ENCODE assay signal across 29 mouse cellular contexts in genomic region chr2:156464416-156464815, GRCm38 (mm10). TPM values are rescaled to one million over a fixed set of nuclear protein-coding genes. Genes with fewer than 3 reads are reported as not detected.
DNase-seq lines count a peak whose midpoint lies in the region; ATAC-seq lines count a peak whose summit lies in the region.
"Had no signal": no experiment of that assay in that cellular context is flagged by ENCODE, and none has a peak within 500 bp of the region (broad histone marks: within the 10 kb centered on the region; RNA-seq: fewer than 3 reads in every experiment).

No protein-coding gene starts in this region.

- no peaks in the 10 kb centered on the region for H3K36me3 ChIP-seq in embryonic facial prominence, embryonic 12.5 days
- H3K36me3 ChIP-seq in embryonic facial prominence, embryonic 10.5 days (replicated peaks): no peaks in the 10 kb centered on the region
- no peaks in the 10 kb centered on the region for H3K36me3 ChIP-seq in intestine, embryonic 15.5 days
- H3K36me3 ChIP-seq: embryonic facial prominence, embryonic 13.5 days; forebrain, embryonic 10.5 days; forebrain, embryonic 15.5 days; G1E; hindbrain, embryonic 13.5 days; limb, embryonic 12.5 days; liver, embryonic 15.5 days; midbrain, embryonic 15.5 days; neural tube, embryonic 13.5 days had no signal

- no peaks in the 10 kb centered on the region for H3K9me3 ChIP-seq in embryonic facial prominence, embryonic 12.5 days
- H3K9me3 ChIP-seq in embryonic facial prominence, embryonic 10.5 days: no peaks in the 10 kb centered on the region
- no peaks in the 10 kb centered on the region for H3K9me3 ChIP-seq in intestine, embryonic 15.5 days
- H3K9me3 ChIP-seq: embryonic facial prominence, embryonic 13.5 days; forebrain, embryonic 10.5 days; forebrain, embryonic 15.5 days; G1E; hindbrain, embryonic 13.5 days; limb, embryonic 12.5 days; liver, embryonic 15.5 days; midbrain, embryonic 15.5 days; neural tube, embryonic 13.5 days had no signal

- 83% methylated on average over 4 of the region's 4 CpGs for WGBS in embryonic facial prominence, embryonic 12.5 days
- WGBS in embryonic facial prominence, embryonic 10.5 days: 89% methylated on average over 4 of the region's 4 CpGs
- 85% methylated on average over 4 of the region's 4 CpGs for WGBS in intestine, embryonic 15.5 days

- H3K4me1 ChIP-seq in embryonic facial prominence, embryonic 12.5 days: peaks cover 13% of the 10 kb centered on the region
- H3K4me1 ChIP-seq in embryonic facial prominence, embryonic 10.5 days: peaks cover 26% of the 10 kb centered on the region
- peaks cover 12% of the 10 kb centered on the region for H3K4me1 ChIP-seq in intestine, embryonic 15.5 days (replicated peaks)

- no peak for ATAC-seq in embryonic facial prominence, embryonic 12.5 days (ENCODE audit: insufficient number of reproducible peaks, insufficient read depth, low FRiP score, low TSS enrichment)
- ATAC-seq in intestine, embryonic 15.5 days: no peak
- ATAC-seq: forebrain, embryonic 15.5 days; intestine, postnatal 0 days; midbrain, embryonic 15.5 days had no signal

- no peak overlapping the region for H3K9ac ChIP-seq in embryonic facial prominence, embryonic 12.5 days
- H3K9ac ChIP-seq in intestine, embryonic 15.5 days: no peak overlapping the region
- H3K9ac ChIP-seq: embryonic facial prominence, embryonic 13.5 days; forebrain, embryonic 15.5 days; hindbrain, embryonic 13.5 days; limb, embryonic 12.5 days; liver, embryonic 15.5 days; lung, embryonic 14.5 days; midbrain, embryonic 15.5 days; neural tube, embryonic 13.5 days had no signal

- no peak for DNase-seq in embryonic facial prominence, embryonic 10.5 days (ENCODE audit: low spot score)
- peak; percentile 59 for DNase-seq in cerebellum, adult 11 months
- peak; percentile 76 for DNase-seq in cerebellum, adult 9-10 months
- peak; percentile 43 to 56 for DNase-seq in cerebellum, postnatal 36 days
- DNase-seq in neural tube, embryonic 10.5 days (ENCODE audit: extremely low spot score, low spot score): no peak
- DNase-seq: adrenal gland, postnatal 14 days; gastrocnemius, adult 2 months; gastrocnemius, postnatal 36 days; heart, adult 18-20 months; heart, postnatal 4 days; kidney, adult 9 months; kidney, postnatal 10 days; layer of hippocampus, postnatal 36 days; lung, embryonic 14.5 days; lung, postnatal 14 days had no signal

- no peak overlapping the region for H3K4me3 ChIP-seq in embryonic facial prominence, embryonic 12.5 days
- no peak overlapping the region for H3K4me3 ChIP-seq in embryonic facial prominence, embryonic 10.5 days
- H3K4me3 ChIP-seq in intestine, embryonic 15.5 days (replicated peaks): no peak overlapping the region
- H3K4me3 ChIP-seq: embryonic facial prominence, embryonic 13.5 days; forebrain, embryonic 10.5 days; forebrain, embryonic 15.5 days; gastrocnemius, adult 2 months; hindbrain, embryonic 13.5 days; limb, embryonic 12.5 days; liver, embryonic 15.5 days; midbrain, embryonic 15.5 days; myocyte; neural tube, embryonic 13.5 days had no signal

- H3K27me3 ChIP-seq in embryonic facial prominence, embryonic 12.5 days: no peaks in the 10 kb centered on the region
- no peaks in the 10 kb centered on the region; the same call in 1 of the 2 replicates for H3K27me3 ChIP-seq in embryonic facial prominence, embryonic 10.5 days (replicated peaks; ENCODE audit: low read depth, poor library complexity, severe bottlenecking)
- H3K27me3 ChIP-seq in intestine, embryonic 15.5 days (replicated peaks): no peaks in the 10 kb centered on the region
- H3K27me3 ChIP-seq: embryonic facial prominence, embryonic 13.5 days; forebrain, embryonic 15.5 days; limb, embryonic 12.5 days; midbrain, embryonic 15.5 days; neural tube, embryonic 13.5 days had no signal

- no peak overlapping the region for H3K4me2 ChIP-seq in embryonic facial prominence, embryonic 12.5 days (replicated peaks)
- no peak overlapping the region for H3K4me2 ChIP-seq in intestine, embryonic 15.5 days (replicated peaks)
- H3K4me2 ChIP-seq: embryonic facial prominence, embryonic 13.5 days; forebrain, embryonic 15.5 days; heart, embryonic 11.5 days; hindbrain, embryonic 13.5 days; limb, embryonic 12.5 days; liver, embryonic 15.5 days; lung, embryonic 14.5 days; midbrain, embryonic 15.5 days; neural tube, embryonic 13.5 days had no signal

- H3K27ac ChIP-seq in embryonic facial prominence, embryonic 12.5 days: 0 out of 2 replicates have a peak overlapping the region, but pooled peaks have one; percentile 11
- no peak overlapping the region for H3K27ac ChIP-seq in embryonic facial prominence, embryonic 10.5 days (replicated peaks)
- H3K27ac ChIP-seq in intestine, embryonic 15.5 days: no peak overlapping the region
- H3K27ac ChIP-seq: embryonic facial prominence, embryonic 13.5 days; forebrain, embryonic 10.5 days; forebrain, embryonic 15.5 days; gastrocnemius, adult 2 months; hindbrain, embryonic 13.5 days; limb, embryonic 12.5 days; liver, embryonic 15.5 days; midbrain, embryonic 15.5 days; neural tube, embryonic 13.5 days had no signal

RNA-seq across cellular contexts. Expression of gene Epb41l1, which starts 43.7 kb away (rescaled TPM):
- 3.6 TPM in 2 replicates for polyA plus RNA-seq in embryonic facial prominence, embryonic 12.5 days (2016; fragmentation: Nextera tagmentation; extraction: Ambion mirVana)
- 1.2 and 1.6 TPM in 2 replicates for polyA plus RNA-seq in embryonic facial prominence, embryonic 10.5 days (2016; fragmentation: Nextera tagmentation; extraction: Ambion mirVana)
- polyA plus RNA-seq in intestine, embryonic 15.5 days (2015; fragmentation: Nextera tagmentation; extraction: Ambion mirVana): 1.9 and 2.4 TPM in 2 replicates

Comparison
In these comparisons a context has a peak if more than half of its experiments do, and no peak if none do; other contexts are left out.
1. DNase-seq: peak in cerebellum, adult 11 months (single experiment), cerebellum, adult 9-10 months (single experiment) and cerebellum, postnatal 36 days (2 of 2); none in embryonic facial prominence, embryonic 10.5 days (single experiment) and neural tube, embryonic 10.5 days (single experiment).